Mouse (Mus musculus): ENCODE results near the gene Extl2. TPM values are rescaled to one million over a fixed set of nuclear protein-coding genes. Genes with fewer than 3 reads are reported as not detected.

Extl2 gene
- polyA plus RNA-seq, 1 experiment from 2014 or later = 22.4 TPM

GRCm38 (mm10) chr3:116060320-116060719 lies 53.1 kb downstream of the Extl2 start:
- no peaks in the 10 kb centered on the region for H3K4me1 ChIP-seq
- H3K4me2 ChIP-seq = no peak overlapping the region
- no peaks in the 10 kb centered on the region for H3K36me3 ChIP-seq (replicated peaks)
- WGBS = 50% methylated on average over 5 of the region's 5 CpGs
- ATAC-seq (ENCODE audit: low FRiP score) = no peak
- H3K27me3 ChIP-seq = no peaks in the 10 kb centered on the region
- H3K9me3 ChIP-seq = no peaks in the 10 kb centered on the region
- no peak overlapping the region for H3K27ac ChIP-seq
- no peak overlapping the region for H3K4me3 ChIP-seq (replicated peaks)
- no peak overlapping the region for H3K9ac ChIP-seq

- Histone ChIP-seq H3K27me3 (no peaks in the 10 kb centered on the region), H3K27ac (no peak overlapping the region), H3K4me3 (replicated peaks) (no peak overlapping the region), H3K9ac (no peak overlapping the region), H3K36me3 (replicated peaks) (no peaks in the 10 kb centered on the region), H3K4me1 (no peaks in the 10 kb centered on the region), H3K9me3 (no peaks in the 10 kb centered on the region), H3K4me2 (no peak overlapping the region)
- 93% methylated on average over 2 of the region's 2 CpGs for WGBS
- no peak for ATAC-seq (ENCODE audit: low FRiP score)
These were observed 54.9 kb downstream of the Extl2 start for GRCm38 (mm10) chr3:116062141-116062540.

DNA sequence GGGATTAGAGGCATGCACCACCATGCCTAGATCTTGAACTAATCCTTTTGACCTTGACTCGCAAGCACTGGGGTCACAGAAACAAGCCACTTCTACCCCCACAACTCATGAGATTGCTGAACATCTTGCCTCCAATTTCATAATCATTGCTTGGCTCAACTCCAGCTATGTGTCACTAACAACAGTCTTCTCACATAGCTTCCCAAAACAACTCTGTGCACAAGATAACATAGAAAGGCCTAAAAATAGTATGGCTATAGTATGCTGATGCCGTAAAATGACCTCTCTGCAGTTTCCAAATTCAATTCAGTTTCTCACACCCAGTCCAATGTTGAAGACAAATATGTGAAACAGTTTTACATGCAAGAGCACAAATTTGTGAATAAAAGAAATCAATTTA lies 65.3 kb downstream of the Extl2 start:
- Histone ChIP-seq H3K9ac (no peak overlapping the region), H3K27me3 (no peaks in the 10 kb centered on the region), H3K27ac (no peak overlapping the region), H3K4me2 (no peak overlapping the region), H3K36me3 (replicated peaks) (no peaks in the 10 kb centered on the region), H3K9me3 (no peaks in the 10 kb centered on the region), H3K4me1 (no peaks in the 10 kb centered on the region), H3K4me3 (replicated peaks) (no peak overlapping the region)
- WGBS = 78% methylated on average over 2 of the region's 2 CpGs
- no peak for ATAC-seq (ENCODE audit: low FRiP score)

DNA sequence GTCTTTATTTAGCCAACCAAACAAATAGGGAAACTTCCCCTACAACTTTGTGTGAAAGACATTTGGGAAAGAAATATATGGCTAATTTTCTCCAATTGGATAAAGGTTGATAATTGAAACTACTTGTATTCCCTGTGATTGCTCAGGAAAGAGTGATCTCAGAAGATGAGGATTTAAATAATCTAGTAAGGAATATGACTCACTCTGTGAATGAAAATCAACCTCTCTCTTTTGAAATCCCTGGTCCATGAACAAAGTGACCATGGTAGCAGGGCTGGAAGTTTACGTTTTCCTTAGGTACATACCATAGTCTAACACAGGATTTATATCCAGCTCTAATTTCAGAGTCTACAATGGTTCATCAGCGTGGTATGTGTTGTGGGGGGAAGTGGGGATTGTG lies 69.5 kb downstream of the Extl2 start:
- ATAC-seq (ENCODE audit: low FRiP score) = no peak
- no peaks in the 10 kb centered on the region for H3K27me3 ChIP-seq
- H3K36me3 ChIP-seq (replicated peaks) = no peaks in the 10 kb centered on the region
- no peak overlapping the region for H3K4me3 ChIP-seq (replicated peaks)
- H3K9me3 ChIP-seq = no peaks in the 10 kb centered on the region
- H3K4me1 ChIP-seq = no peaks in the 10 kb centered on the region
- no peak overlapping the region for H3K27ac ChIP-seq
- 84% methylated on average over 2 of the region's 2 CpGs for WGBS
- no peak overlapping the region for H3K9ac ChIP-seq
- no peak overlapping the region for H3K4me2 ChIP-seq

- Histone ChIP-seq H3K9me3 (no peaks in the 10 kb centered on the region), H3K9ac (no peak overlapping the region), H3K4me1 (no peaks in the 10 kb centered on the region), H3K27me3 (no peaks in the 10 kb centered on the region), H3K4me3 (replicated peaks) (no peak overlapping the region), H3K36me3 (replicated peaks) (no peaks in the 10 kb centered on the region), H3K27ac (no peak overlapping the region), H3K4me2 (no peak overlapping the region)
- no peak for ATAC-seq (ENCODE audit: low FRiP score)
- 74% methylated on average over 4 of the region's 4 CpGs for WGBS
These were observed 71.2 kb downstream of the Extl2 start for GRCm38 (mm10) chr3:116078490-116078889.

Small RNAs within 50 kb of the gene (microRNA-seq; reads per million reads assigned to microRNA genes)
- not detected for gene Mir669n

Other genes starting within 250 kb of the Extl2 start
- gene Dph5, start 119.6 kb upstream of the Extl2 start, polyA plus RNA-seq (2016; fragmentation: Nextera tagmentation; extraction: Ambion mirVana) = 26.1 and 28.3 TPM in 2 replicates
- 20.3 and 24.2 TPM in 2 replicates for gene Slc30a7, start 56 bp upstream of the Extl2 start, polyA plus RNA-seq (2016; fragmentation: Nextera tagmentation; extraction: Ambion mirVana)
- 37.2 and 38.3 TPM in 2 replicates for gene Vcam1, start 122.2 kb downstream of the Extl2 start, polyA plus RNA-seq (2016; fragmentation: Nextera tagmentation; extraction: Ambion mirVana)
- 1.5 and 3.2 TPM in 2 replicates for gene Gpr88, start 246.0 kb downstream of the Extl2 start, polyA plus RNA-seq (2016; fragmentation: Nextera tagmentation; extraction: Ambion mirVana)

All from forebrain, embryonic 12.5 days (tissue).